Mouse (Mus musculus) thymus, postnatal 25 days (tissue): Measurements from ENCODE around the gene Dynll1.
"Not testable (repeated sequence)": the region's sequence is repeated elsewhere in the genome, so short reads cannot be mapped to it uniquely, and the experiment has no call there.

Source experiments
- DNase-seq: peaks from one replicate; pipeline ENCODE4 v3.0.0; 2022

Gene Dynll1

GRCm38 (mm10) chr5:115312354-115312753 lies 11.6 kb upstream of the Dynll1 start:
- no peak for DNase-seq

- not testable (repeated sequence) for DNase-seq
These were observed 1.4 kb upstream of the Dynll1 start for GRCm38 (mm10) chr5:115302190-115302589.

GRCm38 (mm10) chr5:115301615-115302014 lies 816 bp upstream of the Dynll1 start:
- no peak for DNase-seq

- DNase-seq: peak; percentile 19
These were observed 609 bp downstream of the Dynll1 start for GRCm38 (mm10) chr5:115300035-115300744.

GRCm38 (mm10) chr5:115296347-115296746 lies 4.5 kb downstream of the Dynll1 start:
- no peak for DNase-seq

- DNase-seq: no peak
These were observed 6.6 kb downstream of the Dynll1 start for GRCm38 (mm10) chr5:115294173-115294572.

- DNase-seq: peak; percentile 38
These were observed 16.1 kb downstream of the Dynll1 start for GRCm38 (mm10) chr5:115284735-115285134.

GRCm38 (mm10) chr5:115280050-115280687 lies 20.6 kb downstream of the Dynll1 start:
- peak; percentile 47 for DNase-seq

GRCm38 (mm10) chr5:115279226-115280049 lies 21.4 kb downstream of the Dynll1 start, which contains the start of gene Coq5:
TSS of gene Coq5 (plus strand) at chr5:115279666.
- DNase-seq: peak; percentile 88

- DNase-seq: no peak
These were observed 22.0 kb downstream of the Dynll1 start for GRCm38 (mm10) chr5:115278785-115279184.

GRCm38 (mm10) chr5:115278053-115278452 lies 22.7 kb downstream of the Dynll1 start:
- DNase-seq: no peak

- DNase-seq: peak; percentile 44
These were observed 24.8 kb downstream of the Dynll1 start for GRCm38 (mm10) chr5:115275998-115276397.

- DNase-seq: no peak
These were observed 26.0 kb downstream of the Dynll1 start for GRCm38 (mm10) chr5:115274771-115275170.

- DNase-seq: no peak
These were observed 26.4 kb downstream of the Dynll1 start for GRCm38 (mm10) chr5:115274353-115274752.

- no peak for DNase-seq
These were observed 27.2 kb downstream of the Dynll1 start for GRCm38 (mm10) chr5:115273549-115274135.

- peak; percentile 99 for DNase-seq
These were observed 27.8 kb downstream of the Dynll1 start, which contains the start of gene Rnf10 for GRCm38 (mm10) chr5:115272812-115273548. TSS of gene Rnf10 (minus strand) at chr5:115272898.

GRCm38 (mm10) chr5:115271931-115272811 lies 28.6 kb downstream of the Dynll1 start:
- no peak for DNase-seq

- DNase-seq: no peak
These were observed 30.8 kb downstream of the Dynll1 start for GRCm38 (mm10) chr5:115269969-115270368.

- no peak for DNase-seq
These were observed 32.5 kb downstream of the Dynll1 start for GRCm38 (mm10) chr5:115268266-115268665.

GRCm38 (mm10) chr5:115267469-115268045 lies 33.2 kb downstream of the Dynll1 start:
- no peak for DNase-seq
